Mouse (Mus musculus): ENCODE data around the gene Tax1bp1. TPM values are rescaled to one million over a fixed set of nuclear protein-coding genes. Genes with fewer than 3 reads are reported as not detected.

Gene Tax1bp1
- polyA plus RNA-seq, 1 experiment: 63.0 TPM

DNA sequence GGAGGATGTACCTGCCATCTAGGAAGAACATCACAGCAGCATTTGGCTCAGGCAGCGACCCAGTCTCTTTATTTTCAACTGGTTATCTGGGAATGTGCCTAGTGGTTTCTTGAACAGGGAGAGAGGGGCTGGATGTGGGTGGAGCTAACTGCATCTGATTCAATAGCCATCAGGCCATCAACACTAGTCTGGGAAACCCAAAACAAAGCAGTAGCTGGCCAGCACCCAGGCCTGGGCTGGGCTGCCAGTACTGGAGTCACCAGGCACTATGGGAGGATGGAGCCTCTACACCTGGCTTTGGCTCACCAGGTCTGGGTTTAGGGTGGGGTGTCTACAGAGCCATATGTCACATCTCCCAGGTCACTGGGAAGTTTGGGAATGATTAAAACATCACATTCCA is 83.2 kb downstream of the Tax1bp1 start:
- no peak for DNase-seq (ENCODE audit: low read depth)

DNA sequence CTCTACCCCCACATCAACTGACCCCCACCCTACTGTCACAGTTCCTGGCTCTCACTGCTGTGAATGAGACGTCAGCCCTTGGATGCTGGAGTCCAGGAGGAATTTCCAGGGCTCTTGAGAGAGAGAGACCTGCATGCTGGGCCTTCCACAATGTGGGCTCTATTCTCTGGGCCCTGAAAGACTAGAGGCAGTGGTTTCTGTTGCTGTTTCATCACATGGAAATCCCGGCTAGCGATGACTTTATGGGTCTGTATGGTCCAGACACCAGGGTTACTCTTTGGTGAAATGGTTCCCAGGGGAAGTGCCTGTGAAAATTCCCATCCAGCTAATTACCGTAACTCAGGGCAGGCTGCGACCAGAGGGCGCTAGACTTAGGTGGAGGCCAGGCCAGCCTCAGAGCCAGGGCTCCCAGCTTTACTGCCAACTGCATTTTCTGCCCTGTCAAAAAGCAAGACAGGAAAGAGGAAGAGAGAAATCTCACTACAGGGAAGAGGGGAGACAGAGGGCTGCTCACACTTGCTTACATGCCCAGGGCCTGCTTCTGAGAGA is 83.8 kb downstream of the Tax1bp1 start:
- no peak for DNase-seq (ENCODE audit: low read depth)

DNA sequence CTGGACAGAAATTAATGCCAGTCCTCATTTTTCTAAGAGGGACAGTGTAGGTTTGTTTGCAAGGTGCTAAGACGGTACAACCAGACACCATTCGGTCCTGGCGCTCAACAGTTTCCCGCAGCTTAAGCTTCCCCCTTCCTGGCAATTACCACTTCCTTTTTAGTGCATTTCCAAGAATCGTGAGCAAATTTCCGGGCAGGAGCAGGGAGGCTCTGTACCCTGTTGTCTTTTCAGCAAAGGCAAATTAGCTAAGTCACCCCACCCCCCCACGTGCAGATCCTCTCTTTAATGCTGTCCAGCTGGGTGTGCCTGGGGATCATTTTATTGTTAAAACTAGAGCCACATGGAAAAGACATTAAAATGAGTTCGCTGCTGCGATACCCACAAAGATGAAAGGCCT is 88.7 kb downstream of the Tax1bp1 start:
- no peak for DNase-seq (ENCODE audit: low read depth)

DNA sequence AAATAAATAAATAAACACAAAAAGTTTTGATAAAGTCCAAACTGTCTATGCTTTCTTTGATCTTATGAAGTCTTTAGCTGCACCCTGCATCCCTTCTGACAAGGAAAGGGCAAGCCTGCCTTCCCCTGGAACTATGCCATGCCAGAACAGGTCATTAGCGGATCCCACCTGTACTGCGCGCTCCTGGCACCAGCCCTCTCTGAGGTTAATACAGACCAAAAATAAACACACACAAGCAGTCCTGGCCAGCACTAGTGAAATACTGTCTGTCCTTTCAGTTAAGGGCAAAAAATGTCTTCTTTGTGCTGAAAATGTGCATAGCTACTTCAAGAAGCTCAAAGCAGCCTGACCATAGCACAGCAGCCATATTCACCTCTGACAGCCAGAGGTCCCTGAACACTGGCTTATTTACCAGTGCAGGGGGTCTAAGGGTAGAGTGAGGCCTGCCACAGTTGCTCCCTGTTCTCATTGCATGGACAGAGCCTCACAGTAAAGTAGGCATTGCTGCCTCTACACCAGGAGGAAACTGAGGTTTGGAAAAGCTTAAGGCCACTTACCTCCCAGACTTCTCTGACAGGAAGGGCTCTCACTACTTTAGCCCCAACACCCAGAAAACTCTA is 91.8 kb downstream of the Tax1bp1 start:
- DNase-seq (ENCODE audit: low read depth): no peak

Other genes starting within 250 kb of the Tax1bp1 start
- 84.1 and 87.0 TPM in 2 replicates for gene Hibadh, start 73.3 kb upstream of the Tax1bp1 start, polyA plus RNA-seq (2012; rRNA removed)

Measured in gonadal fat pad, adult 2 months (tissue).